Mouse (Mus musculus): Measurements from ENCODE around the gene Hspb8. TPM values are rescaled to one million over a fixed set of nuclear protein-coding genes. Genes with fewer than 3 reads are reported as not detected.

The Hspb8 gene
- not detected in 3 replicates for total RNA-seq (2017)

DNA sequence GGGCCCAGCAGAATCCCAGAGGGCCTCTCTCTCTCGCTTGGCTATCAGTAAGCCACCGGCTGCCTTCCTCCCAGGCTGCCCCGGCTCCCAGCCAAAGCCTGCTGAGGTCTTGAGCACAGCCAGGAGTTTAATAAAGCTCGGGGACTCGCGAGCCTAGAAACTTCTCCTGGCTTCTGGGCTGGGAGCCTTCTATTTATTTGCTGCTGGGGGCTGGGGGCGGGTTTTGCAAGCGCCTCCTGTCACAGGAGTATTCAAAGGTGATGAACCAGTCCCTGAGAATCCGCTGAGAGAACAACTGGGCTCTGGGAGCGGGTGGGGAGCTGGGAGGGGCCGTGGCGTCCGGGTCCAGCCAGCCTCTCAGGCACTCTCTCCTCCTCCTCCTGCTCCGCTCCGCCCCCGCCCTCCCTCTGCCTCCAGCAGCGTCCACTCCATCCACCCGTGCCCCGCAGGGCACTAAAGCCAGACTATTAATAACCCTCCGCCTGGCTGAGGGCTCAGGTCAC lies at the start of gene Hspb8:
Gene Hspb8 (minus strand): TSS at position 166 of the 503 bp plus-strand sequence.
- no peak for ATAC-seq (replicated peaks; ENCODE audit: insufficient number of reproducible peaks, low FRiP score, low TSS enrichment, poor library complexity, severe bottlenecking)

- no peak for ATAC-seq (replicated peaks; ENCODE audit: insufficient number of reproducible peaks, low FRiP score, low TSS enrichment, poor library complexity, severe bottlenecking)
Measured at GRCm38 (mm10) chr5:116461354-116462042, 38.8 kb upstream of the Hspb8 start.

GRCm38 (mm10) chr5:116459970-116460369 lies 37.3 kb upstream of the Hspb8 start:
- no peak for ATAC-seq (replicated peaks; ENCODE audit: insufficient number of reproducible peaks, low FRiP score, low TSS enrichment, poor library complexity, severe bottlenecking)

- no peak for ATAC-seq (replicated peaks; ENCODE audit: insufficient number of reproducible peaks, low FRiP score, low TSS enrichment, poor library complexity, severe bottlenecking)
Measured at GRCm38 (mm10) chr5:116457791-116458190, 35.1 kb upstream of the Hspb8 start.

GRCm38 (mm10) chr5:116456796-116457515 lies 34.3 kb upstream of the Hspb8 start:
- ATAC-seq (replicated peaks; ENCODE audit: insufficient number of reproducible peaks, low FRiP score, low TSS enrichment, poor library complexity, severe bottlenecking) = no peak

- no peak for ATAC-seq (replicated peaks; ENCODE audit: insufficient number of reproducible peaks, low FRiP score, low TSS enrichment, poor library complexity, severe bottlenecking)
Measured at GRCm38 (mm10) chr5:116453401-116453851, 30.8 kb upstream of the Hspb8 start.

DNA sequence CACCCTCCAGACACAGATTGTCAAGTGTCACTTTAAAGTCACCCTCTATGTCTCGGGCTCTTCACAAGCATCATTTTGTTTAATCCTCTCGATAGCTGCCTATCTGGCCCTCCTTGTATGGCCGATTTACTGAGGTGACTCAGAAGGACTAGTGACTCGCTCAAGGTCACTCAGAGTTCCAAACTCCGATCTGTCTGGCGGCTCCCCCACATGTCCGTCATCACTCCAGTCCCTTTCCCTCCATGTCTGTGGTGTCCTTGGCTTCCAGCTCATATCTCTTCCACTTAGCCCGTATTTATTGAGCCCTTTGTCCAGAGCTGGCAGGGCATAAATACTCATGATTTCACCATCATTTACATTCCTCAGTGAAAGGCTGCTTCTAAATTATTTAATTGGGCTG lies 28.2 kb upstream of the Hspb8 start:
- no peak for ATAC-seq (replicated peaks; ENCODE audit: insufficient number of reproducible peaks, low FRiP score, low TSS enrichment, poor library complexity, severe bottlenecking)

- no peak for ATAC-seq (replicated peaks; ENCODE audit: insufficient number of reproducible peaks, low FRiP score, low TSS enrichment, poor library complexity, severe bottlenecking)
Measured at GRCm38 (mm10) chr5:116449522-116450225, 27.0 kb upstream of the Hspb8 start.

DNA sequence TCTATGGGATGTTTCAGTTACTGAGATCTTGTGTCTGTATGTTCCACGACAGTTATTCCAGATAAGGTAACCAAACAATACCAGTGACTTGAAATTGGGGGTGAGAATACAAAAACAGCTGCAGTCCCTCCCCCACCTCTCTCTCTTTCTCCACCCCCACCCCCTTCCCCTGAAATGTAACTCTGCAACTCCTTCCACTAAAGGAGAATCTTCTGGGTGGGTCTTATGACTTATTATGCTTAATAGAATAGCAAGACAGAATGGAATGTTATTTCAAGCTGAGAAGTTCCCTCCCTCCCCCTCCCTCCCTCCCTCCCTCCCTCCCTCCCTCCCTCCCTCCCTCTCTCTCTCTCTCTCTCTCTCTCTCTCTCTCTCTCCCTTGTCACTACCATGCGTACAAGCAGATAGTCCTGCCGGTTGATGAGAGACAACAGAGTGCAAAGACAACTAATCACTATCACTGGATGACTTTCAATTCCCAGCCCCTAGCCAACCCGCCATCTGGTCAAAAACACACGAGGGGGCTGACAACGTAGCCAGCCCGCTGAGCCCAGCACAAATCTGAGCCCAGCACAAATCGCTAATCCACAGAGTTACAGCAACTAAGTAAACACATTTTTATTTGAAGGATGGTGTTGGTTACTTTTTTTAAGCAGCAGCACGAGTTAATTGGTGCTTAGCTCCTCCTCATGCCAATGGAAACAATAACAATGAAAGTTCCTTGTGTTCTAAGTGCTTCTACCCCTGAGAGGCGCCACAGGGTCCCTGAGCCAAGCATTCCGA lies 25.9 kb upstream of the Hspb8 start:
- ATAC-seq (replicated peaks; ENCODE audit: insufficient number of reproducible peaks, low FRiP score, low TSS enrichment, poor library complexity, severe bottlenecking) = no peak

DNA sequence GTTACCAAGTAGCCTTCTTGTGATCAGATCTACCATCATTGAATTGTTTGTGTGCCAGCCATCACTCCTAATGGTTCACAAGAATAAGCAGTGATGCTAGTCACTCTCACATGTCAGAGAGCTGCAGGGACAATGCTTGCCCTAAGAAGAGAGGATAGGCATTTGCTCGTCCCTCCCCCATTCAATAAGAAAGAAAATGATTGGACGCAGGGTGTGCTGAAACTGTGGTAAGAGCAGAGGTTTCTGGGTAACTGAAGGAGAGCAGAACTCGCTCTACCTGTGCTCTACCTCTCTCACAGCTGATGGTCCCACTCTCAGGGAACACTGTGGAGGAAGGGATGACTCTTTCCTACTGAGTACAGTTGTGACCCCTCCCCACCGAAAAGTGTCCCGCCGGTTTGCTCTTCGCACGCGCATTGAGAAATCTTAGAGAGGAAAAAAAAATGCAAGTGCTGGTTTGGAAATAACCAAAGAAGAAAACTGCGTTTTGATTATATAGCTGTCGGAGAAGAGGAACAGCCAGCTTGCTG lies 25.2 kb upstream of the Hspb8 start:
- no peak for ATAC-seq (replicated peaks; ENCODE audit: insufficient number of reproducible peaks, low FRiP score, low TSS enrichment, poor library complexity, severe bottlenecking)

GRCm38 (mm10) chr5:116446552-116446951 lies 23.9 kb upstream of the Hspb8 start:
- no peak for ATAC-seq (replicated peaks; ENCODE audit: insufficient number of reproducible peaks, low FRiP score, low TSS enrichment, poor library complexity, severe bottlenecking)

DNA sequence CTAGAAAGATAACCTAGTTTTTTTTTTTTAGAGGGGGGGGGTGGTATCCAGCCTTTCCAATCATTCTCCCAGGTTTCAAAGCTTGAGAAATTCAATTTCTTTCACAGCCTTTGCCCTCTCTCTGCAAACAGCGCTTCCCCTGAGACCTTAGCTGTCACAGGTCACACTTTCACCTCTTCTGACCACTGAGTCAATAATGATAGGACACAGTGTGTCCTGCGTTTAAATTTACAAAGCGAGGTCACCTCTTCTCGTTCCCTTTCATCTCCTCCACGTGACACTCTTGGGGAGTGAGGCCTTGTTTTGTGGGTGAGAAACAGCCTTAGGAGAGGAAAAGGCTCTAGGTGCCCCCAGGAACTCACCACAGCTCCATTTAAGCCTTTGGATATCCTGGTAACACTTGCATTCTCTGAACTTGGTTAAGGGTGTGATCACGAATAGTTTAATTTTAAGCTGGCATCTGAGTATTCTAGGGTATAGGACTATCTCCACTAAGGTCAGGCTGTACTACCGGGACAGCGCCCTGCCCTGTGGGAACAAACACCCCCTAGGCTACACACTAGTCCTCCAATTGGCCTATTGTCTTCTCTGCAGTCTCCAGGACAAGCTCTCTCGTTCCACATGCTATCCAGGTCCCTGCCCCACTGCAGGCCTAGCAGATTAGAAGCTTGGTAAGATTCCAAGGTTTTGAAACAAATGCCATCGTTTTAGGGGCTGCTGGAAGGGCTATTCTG lies 23.1 kb upstream of the Hspb8 start:
- no peak for ATAC-seq (replicated peaks; ENCODE audit: insufficient number of reproducible peaks, low FRiP score, low TSS enrichment, poor library complexity, severe bottlenecking)

DNA sequence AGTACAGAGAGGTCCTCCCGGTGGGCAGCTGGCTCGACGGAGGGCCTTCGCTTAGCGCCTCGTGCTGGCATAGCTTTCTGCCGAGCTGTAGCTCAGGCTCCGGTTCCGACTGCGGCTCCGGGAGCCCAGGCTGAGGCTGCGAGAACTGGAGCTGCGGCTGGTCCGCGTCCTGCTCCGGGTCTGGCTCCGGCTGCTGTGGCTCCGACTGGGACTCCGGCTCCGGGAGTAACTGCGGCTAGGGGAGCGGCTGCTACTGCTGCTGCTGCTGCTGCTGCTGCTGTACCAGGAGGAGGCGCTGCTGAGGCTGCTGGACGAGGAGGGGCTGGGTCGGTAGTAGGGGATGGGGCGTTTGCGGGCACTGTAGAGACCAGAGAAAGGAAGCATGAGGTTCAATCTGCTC lies 21.9 kb upstream of the Hspb8 start:
- ATAC-seq (replicated peaks; ENCODE audit: insufficient number of reproducible peaks, low FRiP score, low TSS enrichment, poor library complexity, severe bottlenecking) = no peak

DNA sequence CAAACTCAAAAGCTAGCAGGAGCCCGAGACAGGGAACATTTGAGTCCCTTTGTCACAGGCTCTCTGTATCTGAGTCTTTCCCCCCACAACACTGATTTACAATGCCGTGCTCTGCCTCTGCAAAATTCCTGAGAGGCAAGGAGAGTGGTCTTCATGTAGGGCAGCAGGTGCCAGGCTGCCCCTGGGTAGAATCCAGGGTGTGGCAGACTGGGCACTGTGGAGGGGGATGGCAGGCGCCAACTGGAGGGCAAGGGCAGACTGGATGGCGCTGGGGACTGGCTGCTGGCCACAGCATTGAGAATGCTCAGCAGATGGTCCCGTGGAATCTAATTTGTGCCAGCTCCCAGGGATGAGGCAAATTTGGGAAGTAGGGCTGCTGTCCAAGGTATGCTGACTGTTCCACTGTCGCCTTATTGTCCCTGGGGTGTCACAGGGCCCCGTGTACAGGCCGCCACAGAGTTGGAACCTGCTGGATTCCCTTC lies 20.8 kb upstream of the Hspb8 start:
- ATAC-seq (replicated peaks; ENCODE audit: insufficient number of reproducible peaks, low FRiP score, low TSS enrichment, poor library complexity, severe bottlenecking) = no peak

GRCm38 (mm10) chr5:116442697-116443458 lies 20.2 kb upstream of the Hspb8 start:
- ATAC-seq (replicated peaks; ENCODE audit: insufficient number of reproducible peaks, low FRiP score, low TSS enrichment, poor library complexity, severe bottlenecking) = no peak

DNA sequence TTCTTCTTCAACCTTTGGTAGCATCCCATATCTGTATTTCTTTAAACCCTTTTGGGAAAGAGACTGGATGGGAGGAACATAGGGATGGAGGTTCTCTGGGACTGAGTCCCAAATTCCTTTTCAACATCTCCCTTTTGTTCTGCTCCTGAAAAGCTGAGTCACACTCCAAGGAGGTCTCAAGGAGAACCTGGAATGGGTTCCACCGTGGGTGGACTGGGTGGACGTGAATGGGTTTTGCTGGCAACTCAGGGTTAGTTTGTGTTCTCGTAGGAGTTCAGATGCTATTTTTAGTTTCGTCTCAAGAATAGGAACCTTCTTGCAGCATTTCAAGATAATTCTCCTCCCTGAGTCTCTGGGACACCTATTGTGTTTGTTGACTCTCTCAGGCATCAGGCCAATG lies 17.6 kb upstream of the Hspb8 start:
- no peak for ATAC-seq (replicated peaks; ENCODE audit: insufficient number of reproducible peaks, low FRiP score, low TSS enrichment, poor library complexity, severe bottlenecking)

DNA sequence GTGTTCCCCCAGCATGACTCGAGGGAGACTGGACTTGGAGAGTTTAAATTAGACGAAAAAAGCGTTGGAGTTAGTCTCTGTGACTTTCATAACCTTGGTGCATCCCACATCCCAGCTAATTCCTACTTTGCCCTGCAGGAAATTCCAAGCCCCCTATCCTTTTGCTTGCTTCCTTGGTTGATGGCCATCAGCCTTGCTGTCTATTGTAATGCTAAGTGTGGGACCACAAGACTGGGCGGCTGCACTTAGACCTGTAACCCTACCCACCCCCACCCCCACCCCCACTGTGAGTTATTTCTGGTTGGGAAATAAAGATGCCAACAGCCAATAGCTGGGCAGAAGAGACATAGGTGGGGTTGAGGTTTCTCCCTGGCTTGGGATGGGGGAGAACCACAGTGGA lies 15.7 kb upstream of the Hspb8 start:
- no peak for ATAC-seq (replicated peaks; ENCODE audit: insufficient number of reproducible peaks, low FRiP score, low TSS enrichment, poor library complexity, severe bottlenecking)

Data from monocyte, adult 5-6 weeks (primary cell).